Mouse (Mus musculus) left cerebral cortex, adult 11 months (tissue): ENCODE measurements around the gene Bloc1s5.
A peak's percentile ranks its signal among the peaks of the same experiment; 100 is the strongest.
"Not testable (repeated sequence)": the region's sequence is repeated elsewhere in the genome, so short reads cannot be mapped to it uniquely, and the experiment has no call there.

Experiments used
- DNase-seq: peaks from one replicate; pipeline ENCODE4 v3.0.0; 2022; ENCODE audit warnings: low spot score

Gene Bloc1s5

GRCm38 (mm10) chr13:38618001-38618630 is 16.8 kb downstream of the Bloc1s5 start:
- DNase-seq: not testable (repeated sequence)

DNA sequence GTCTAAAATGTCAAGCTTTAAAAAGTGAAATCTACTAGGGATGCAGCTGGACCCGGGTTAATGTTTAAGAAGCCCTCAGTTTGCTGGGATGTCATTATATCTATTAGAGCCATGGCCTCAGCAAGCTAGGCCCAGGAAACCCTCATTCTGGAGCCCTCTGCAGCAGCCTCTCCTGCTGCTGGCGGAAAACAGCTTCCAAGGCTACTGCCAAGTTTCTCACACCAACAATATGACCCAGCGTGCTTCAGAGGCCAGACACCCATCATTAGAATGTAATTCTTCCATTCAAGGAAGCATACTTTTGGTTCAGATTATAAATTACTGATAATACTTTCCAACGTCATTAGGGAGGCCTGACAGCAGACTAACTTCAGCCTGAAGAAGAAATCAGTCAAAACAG is 18.0 kb downstream of the Bloc1s5 start:
- no peak for DNase-seq

DNA sequence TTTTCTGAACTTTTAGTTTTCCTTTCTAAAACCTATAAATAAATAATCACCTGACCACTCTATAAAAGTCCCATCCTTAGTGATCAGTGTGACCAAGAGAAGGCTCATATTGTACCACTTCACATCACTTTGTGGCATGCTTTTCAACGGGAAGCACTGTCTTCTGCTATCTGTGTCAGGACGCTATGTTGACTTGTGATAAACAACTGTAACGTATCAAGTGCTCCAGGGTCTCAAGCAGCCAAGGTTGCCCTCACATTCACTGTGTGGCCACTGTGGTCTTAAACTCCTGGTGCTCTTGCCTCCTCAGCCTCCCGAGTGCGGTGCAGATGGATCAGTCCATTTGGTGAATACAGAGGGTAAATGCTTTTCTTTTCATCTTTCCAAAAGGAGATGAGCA is 19.3 kb downstream of the Bloc1s5 start:
- no peak for DNase-seq

DNA sequence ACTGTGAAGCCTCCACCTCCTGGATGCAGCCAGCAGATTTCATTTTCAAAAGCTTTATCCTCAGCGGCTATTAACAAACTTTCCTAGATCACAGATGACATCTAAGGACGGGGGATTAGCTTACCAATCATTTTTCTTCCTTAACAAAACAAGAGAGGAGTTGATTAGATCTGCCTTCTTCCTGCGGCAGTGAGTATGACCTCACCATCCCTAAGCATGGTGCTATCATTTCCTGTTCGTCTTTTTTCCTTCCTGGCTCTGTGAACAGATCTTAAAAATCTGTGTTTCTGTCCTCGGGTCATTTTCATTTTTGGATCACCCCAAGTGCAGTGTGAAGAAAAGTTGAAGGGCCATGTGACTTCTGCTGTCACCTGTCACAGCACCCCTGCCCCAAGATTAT is 20.6 kb downstream of the Bloc1s5 start:
- no peak for DNase-seq

DNA sequence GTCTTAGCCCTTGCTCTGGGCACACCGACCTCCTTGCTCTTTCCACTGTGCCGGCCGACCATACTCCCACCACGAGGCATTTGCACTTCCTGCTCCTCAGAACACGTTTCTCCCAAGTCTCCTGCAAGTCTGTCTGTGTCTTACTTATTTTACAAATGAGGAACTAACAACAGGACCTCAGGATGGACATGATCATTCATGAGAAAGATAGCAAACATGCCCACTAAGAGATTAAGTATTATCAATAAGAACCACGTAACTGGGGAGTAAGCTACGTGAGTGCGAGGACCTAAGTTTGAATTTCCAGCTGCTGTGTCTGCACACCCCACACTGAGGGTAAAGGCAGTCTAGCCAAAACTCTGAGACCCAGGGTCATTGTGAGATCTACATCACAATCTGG is 21.3 kb downstream of the Bloc1s5 start:
- DNase-seq: no peak

- DNase-seq: no peak
These were observed 22.3 kb downstream of the Bloc1s5 start for GRCm38 (mm10) chr13:38612608-38613007.

DNA sequence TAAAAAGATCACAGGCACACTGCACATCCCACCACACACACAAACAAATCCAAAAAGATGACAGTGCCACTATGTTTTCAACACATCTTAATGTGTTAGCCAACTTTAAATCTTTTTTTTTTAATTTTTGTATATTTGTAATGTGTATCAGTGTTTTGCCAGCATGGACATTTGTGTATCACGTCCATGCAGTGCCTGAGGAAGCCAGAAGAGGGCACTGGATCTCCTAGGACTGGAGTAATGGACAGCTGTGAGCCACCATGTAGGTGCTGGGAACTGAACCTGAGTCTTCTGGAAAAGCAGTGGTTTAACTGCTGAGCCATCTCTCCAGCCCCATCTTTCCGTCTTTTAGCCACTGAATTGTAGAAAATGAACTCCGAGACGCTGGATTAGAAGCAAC is 22.7 kb downstream of the Bloc1s5 start:
- no peak for DNase-seq

GRCm38 (mm10) chr13:38610336-38610735 is 24.6 kb downstream of the Bloc1s5 start:
- DNase-seq: no peak

DNA sequence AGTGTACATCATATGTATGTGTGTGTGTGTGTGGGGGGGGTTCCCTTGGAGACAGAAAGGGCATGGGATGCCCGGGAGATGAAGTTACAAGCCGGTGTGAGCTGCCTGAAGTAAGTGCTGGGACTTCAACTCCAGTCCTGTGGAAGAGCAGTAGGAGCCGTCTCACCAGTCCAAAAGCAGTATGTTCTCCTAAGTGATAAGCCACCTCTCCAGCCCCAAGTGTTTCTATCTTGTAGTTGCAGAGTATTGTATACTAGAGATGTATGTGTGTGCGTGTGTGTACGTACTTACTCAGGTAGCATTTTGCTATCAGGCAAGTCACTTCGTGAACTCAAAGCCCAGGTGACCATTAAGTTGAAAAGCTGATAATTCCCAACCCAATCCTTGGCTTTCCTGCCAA is 27.8 kb downstream of the Bloc1s5 start:
- no peak for DNase-seq

DNA sequence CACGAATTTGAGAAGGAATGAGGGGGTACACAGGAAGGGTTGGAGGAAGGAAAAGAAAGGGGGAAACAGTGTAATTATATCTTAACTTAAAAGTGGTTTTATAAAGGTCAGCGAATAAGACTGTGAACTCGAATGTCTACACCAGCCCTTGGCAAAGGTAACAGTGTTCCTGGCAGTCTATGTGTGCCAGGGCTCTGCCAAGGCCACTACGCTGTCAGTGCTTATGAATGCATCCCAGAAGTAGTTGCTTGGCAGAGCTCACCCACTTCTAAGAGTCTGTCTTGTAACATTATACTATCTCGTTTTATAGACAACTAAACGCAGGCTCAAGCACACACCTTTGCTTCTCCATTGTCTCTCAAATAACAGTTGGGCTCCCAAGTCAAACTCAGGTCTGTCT is 29.6 kb downstream of the Bloc1s5 start:
- DNase-seq: no peak

GRCm38 (mm10) chr13:38602966-38603365 is 31.9 kb downstream of the Bloc1s5 start:
- peak; percentile 24 for DNase-seq

- DNase-seq: no peak
These were observed 32.6 kb downstream of the Bloc1s5 start for GRCm38 (mm10) chr13:38602243-38602832.

- no peak for DNase-seq
These were observed 34.1 kb downstream of the Bloc1s5 start for GRCm38 (mm10) chr13:38600811-38601210.

DNA sequence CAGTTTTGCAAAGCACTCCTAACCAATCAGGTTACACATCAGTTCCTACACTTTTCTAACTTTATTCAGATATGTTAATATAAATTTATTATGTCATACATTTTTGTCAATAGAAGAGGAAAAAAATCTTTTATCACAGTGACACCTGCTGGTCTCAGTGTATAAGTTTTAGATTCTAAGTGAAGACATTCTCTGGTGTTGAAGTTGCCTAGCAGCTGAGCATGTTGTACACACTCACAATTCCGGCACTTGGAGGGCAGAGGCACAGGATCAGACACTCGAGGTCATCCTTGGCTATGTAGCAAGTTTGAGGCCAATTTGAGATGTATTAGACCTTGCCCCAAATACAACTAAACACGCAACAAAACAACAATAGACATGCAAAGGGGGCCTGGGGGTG is 37.8 kb downstream of the Bloc1s5 start:
- no peak for DNase-seq

- no peak for DNase-seq
These were observed 38.4 kb downstream of the Bloc1s5 start for GRCm38 (mm10) chr13:38596461-38596860.

GRCm38 (mm10) chr13:38593114-38593513 is 41.8 kb downstream of the Bloc1s5 start:
- DNase-seq: no peak

GRCm38 (mm10) chr13:38587350-38587749 is 47.6 kb downstream of the Bloc1s5 start:
- DNase-seq: no peak

DNA sequence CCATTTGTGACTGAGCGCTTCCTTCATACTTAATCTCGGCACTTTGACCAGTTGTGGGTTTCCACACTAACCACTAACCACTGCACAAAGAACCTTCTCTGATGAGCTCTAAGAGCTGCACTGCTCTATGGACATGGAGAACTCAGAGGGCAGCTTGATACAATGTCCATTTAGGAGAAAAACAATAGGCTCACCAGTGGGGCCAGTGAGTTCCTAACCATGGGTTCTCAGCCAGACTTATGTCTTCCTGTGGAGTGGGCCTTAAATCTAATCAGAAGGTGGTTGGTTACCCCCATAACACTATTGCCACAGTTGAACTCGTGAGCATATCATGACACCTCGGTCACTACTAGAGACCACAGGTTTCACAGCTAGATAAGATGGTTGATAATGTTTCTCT is 48.5 kb downstream of the Bloc1s5 start:
- no peak for DNase-seq

DNA sequence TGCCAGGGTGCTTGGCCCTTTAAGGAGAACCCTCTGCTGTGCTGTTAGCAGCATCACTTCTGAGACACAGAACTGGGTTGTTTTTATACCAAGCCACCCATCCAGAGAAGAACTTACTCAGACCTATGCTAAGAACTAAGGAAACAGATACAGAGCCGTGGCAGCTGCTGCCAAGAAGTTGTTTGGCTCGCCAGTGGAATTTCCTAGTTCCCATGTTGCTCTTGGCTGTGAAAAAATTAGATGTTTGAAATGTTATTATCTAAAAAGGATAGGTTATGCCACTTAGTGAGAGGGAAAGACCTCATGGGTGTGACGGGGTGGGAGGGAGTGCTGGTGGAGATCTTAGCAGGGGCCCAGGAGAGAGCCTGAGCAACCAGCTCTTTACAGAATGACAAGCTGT is 52.1 kb downstream of the Bloc1s5 start:
- DNase-seq: no peak

DNA sequence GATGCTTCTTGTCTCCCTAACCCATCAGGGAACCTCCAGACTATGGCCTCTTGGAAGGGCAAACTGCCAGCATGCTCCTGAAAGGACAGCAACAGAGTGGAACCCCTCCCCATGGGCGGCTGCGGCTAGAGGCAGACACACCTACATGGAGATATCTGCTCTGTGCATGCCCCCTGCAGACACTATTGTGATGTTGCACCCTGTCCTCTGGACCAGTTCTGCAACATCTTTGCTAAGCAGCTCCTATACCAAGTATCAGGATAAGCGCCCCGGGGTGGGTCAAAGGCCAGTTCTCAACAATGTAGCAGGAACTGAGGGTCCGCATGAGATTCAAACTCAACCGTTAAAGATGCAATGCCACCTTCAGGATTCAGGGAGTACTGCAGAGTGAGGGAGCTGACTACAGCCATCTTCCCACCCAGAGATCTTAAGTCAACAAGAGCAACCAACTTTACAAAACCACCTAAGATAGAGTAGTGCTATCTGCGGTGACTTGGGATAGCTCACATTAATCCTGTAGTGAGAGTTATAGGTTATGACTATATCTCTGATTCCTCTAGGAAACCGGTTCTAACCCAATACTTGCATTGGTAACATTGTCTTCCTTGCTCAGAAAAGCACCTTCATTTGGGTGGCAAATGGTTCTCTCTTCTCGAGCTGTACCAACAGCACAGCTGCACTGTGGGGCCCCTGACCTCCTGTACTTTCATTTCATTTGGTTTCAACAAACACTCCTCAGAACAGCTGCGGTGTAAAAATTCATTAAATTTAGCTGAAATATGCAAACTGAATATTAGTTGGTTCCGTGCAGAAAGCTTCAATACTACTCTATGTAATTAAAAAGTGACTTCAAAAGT is 54.1 kb downstream of the Bloc1s5 start:
- no peak for DNase-seq

GRCm38 (mm10) chr13:38579971-38580600 is 54.8 kb downstream of the Bloc1s5 start:
- DNase-seq: no peak

DNA sequence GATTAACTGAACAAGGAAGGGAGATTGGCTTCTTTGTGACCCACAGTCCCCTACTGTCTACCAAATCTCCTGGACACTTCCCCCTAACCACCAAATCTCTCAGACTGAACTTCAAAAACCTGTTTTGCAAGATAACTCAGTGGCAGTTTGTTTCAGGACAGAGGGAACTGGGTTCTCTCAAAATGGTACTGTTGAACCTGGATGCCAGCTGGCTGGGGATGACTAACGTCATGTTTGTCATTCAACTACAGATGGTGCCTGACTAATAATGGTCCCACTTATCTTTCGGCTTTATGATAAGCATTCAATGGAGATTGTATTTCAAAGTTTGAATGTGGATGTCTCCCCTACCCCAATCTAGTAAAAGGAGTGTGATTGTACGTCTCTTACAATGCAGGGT is 60.2 kb downstream of the Bloc1s5 start:
- DNase-seq: no peak

DNA sequence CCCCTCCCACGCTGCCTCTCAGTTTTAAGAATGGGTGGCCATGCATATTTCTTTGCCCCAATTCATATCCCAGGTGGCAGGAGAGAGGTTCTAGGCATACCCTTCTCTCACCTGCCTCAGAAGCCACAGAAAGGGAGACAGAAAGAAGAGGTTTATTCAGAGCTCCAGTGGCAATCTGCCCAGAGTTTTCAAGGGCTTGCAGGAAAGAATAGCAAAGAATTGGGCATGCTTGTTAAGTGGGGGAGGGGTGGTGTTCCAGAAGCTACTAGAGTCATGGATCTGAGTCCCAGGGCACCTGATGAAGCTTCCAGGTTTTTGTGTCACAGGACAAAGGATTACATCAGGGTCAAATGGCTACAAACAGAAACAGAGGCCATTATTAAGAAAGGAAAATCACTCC is 61.6 kb downstream of the Bloc1s5 start:
- no peak for DNase-seq
